Mouse (Mus musculus) WW6 (cell line): ENCODE measurements around the gene Cpsf2.

Source experiments
- DNase-seq: peaks from one replicate; pipeline ENCODE4 v3.0.0-alpha.2; 2013; ENCODE audit warnings: low read depth, low spot score

Gene Cpsf2

GRCm38 (mm10) chr12:102055758-102056157 lies 80.0 kb downstream of the Cpsf2 start:
- no peak for DNase-seq
